Mouse (Mus musculus) cerebellum, adult 2 months (tissue): ENCODE measurements around the gene Acsm5.

Experiments used
- CTCF ChIP-seq: fragments of 200-500 bp; IDR thresholded peaks from 2 replicates; pipeline ENCODE4 v1.5.1; 2011; ENCODE audit warnings: low read depth, mild to moderate bottlenecking, control low read depth, low read length, moderate library complexity, borderline replicate concordance; ENCODE audit not compliant: insufficient read depth
- POLR2A ChIP-seq: fragments of 200-500 bp; IDR thresholded peaks from 2 replicates; pipeline ENCODE4 v1.6.1; 2011; ENCODE audit warnings: low read length, control low read depth, borderline replicate concordance; ENCODE audit not compliant: insufficient read depth

DNA sequence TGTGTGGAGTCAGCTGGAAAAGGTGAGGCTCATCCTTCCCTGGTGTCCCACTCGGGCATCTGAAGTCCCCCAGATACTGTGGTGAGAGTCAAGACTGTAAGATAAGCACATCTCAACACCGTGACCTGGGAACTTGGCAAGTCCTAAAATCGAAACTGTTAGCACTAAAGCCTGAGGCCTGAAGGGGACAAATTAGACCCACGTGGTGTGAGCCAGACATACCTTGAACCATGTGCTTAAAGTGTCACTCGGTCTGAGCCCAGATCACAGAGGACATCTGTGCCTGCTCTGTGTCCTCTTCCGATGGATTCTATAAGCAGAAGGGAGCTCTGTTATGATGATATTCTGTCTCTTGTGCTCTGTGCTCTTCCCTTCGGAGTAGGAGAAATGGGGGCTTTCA, 9.4 kb downstream of the Acsm5 start:
- no peak for TF ChIP-seq POLR2A
- no peak for TF ChIP-seq CTCF
